In the genomic region with DNA sequence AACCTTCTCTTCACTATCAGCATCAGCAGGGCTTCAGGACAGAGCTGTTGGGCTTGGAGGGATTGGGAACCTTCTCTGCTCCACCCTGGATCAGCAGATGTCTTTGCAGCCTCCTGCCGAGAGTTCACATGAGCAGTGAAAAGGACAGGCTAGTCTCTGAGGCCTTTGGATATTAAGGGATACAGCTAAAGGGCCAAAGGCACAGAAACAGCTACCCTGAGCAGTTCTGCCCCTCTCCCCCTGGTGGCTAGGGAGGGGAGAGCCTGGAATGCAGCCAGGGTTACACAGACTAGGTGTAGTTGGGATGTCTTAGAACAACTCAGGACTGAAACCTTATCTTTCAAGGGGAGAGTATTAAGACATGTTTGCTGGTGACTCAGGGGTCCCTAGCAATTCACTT, we compare ENCODE assay signal across 9 mouse cellular contexts. TPM values are rescaled to one million over a fixed set of nuclear protein-coding genes. Genes with fewer than 3 reads are reported as not detected.
DNase-seq lines count a peak whose midpoint lies in the region; TF ChIP-seq lines count a peak whose summit lies in the region.
"Had no signal": no experiment of that assay in that cellular context is flagged by ENCODE, and none has a peak within 500 bp of the region (broad histone marks: within the 10 kb centered on the region; RNA-seq: fewer than 3 reads in every experiment).

No protein-coding gene starts in this region.

- 81% methylated on average over 1 of the region's 1 CpGs for WGBS in heart, adult 2 months
- WGBS in lung, adult 2 months, result 77% methylated on average over 1 of the region's 1 CpGs

- intact Hi-C loops in heart, adult 2 months (cut with DNase I), result no loop called here
- intact Hi-C loops in heart, postnatal 25 days (cut with DNase I), result no loop called here

- no peaks in the 10 kb centered on the region for H3K27me3 ChIP-seq in heart, adult 2 months (ENCODE audit: control insufficient read depth, insufficient read depth, low read length)
- H3K27me3 ChIP-seq in MEL (ENCODE audit: control insufficient read depth in 1 of 2, insufficient read depth in 2 of 2, low read length in 2 of 2), result no peaks in the 10 kb centered on the region
- H3K27me3 ChIP-seq: forebrain, embryonic 12.5 days had no signal

- peak; percentile 60 for TF ChIP-seq CTCF in heart, adult 2 months (IDR thresholded peaks at IDR 0.05)
- peak; percentile 23; the same call in 1 of the 2 replicates for TF ChIP-seq CTCF in lung, adult 2 months (IDR thresholded peaks at IDR 0.05; ENCODE audit: insufficient read depth, low read length)
- peak; percentile 23 to 31 (median 23); a peak in 4 of 6 replicates for TF ChIP-seq CTCF in MEL (IDR thresholded peaks at IDR 0.05 in 2 of 3, conservative IDR thresholded peaks at IDR 0.05 in 1 of 3; ENCODE audit: control insufficient read depth in 1 of 3, insufficient read depth in 1 of 3, low read depth in 2 of 3, low read length in 3 of 3, poor library complexity in 1 of 3, severe bottlenecking in 1 of 3)

- H3K9me3 ChIP-seq in MEL (replicated peaks; ENCODE audit: insufficient read depth, low read length), result no peaks in the 10 kb centered on the region
- H3K9me3 ChIP-seq: forebrain, embryonic 12.5 days had no signal

- TF ChIP-seq RAD21 in MEL (IDR thresholded peaks at IDR 0.05; ENCODE audit: low read depth, low read length), result no peak

- H3K79me2 ChIP-seq in heart, adult 2 months (replicated peaks; ENCODE audit: control insufficient read depth, insufficient read depth, low read length), result no peaks in the 10 kb centered on the region
- no peaks in the 10 kb centered on the region for H3K79me2 ChIP-seq in MEL (ENCODE audit: control insufficient read depth, insufficient read depth, low read length, poor library complexity)

- no peak for DNase-seq in heart, adult 2 months
- DNase-seq in heart, postnatal 25 days (ENCODE audit: low spot score), result no peak
- no peak for DNase-seq in lung, adult 2 months
- no peak for DNase-seq in lung, postnatal 25 days (ENCODE audit: low spot score)
- no peak for DNase-seq in MEL (ENCODE audit: low read depth, low spot score)
- DNase-seq in heart, postnatal 4 days, result peak; percentile 71
- no peak for DNase-seq in layer of hippocampus, postnatal 10 days (ENCODE audit: low spot score in 2 of 2)
- no peak for DNase-seq in kidney, adult 9 months

- H3K4me3 ChIP-seq in heart, adult 2 months, result no peak overlapping the region
- H3K4me3 ChIP-seq in lung, adult 2 months (replicated peaks; ENCODE audit: extremely low read depth, low read depth, low read length), result no peak overlapping the region
- H3K4me3 ChIP-seq in MEL (ENCODE audit: control insufficient read depth in 1 of 2, insufficient read depth in 1 of 2, low read depth in 2 of 2, low read length in 2 of 2), result no peak overlapping the region
- H3K4me3 ChIP-seq: forebrain, embryonic 12.5 days had no signal

- peaks cover 4% of the 10 kb centered on the region; the same call in 1 of the 2 replicates for H3K4me1 ChIP-seq in heart, adult 2 months (ENCODE audit: control insufficient read depth, insufficient read depth, low read length)
- peaks cover 4% of the 10 kb centered on the region for H3K4me1 ChIP-seq in lung, adult 2 months (ENCODE audit: control insufficient read depth, insufficient read depth, low read length)
- H3K4me1 ChIP-seq in MEL (ENCODE audit: control insufficient read depth in 1 of 2, insufficient read depth in 2 of 2, low read length in 2 of 2), result no peaks in the 10 kb centered on the region

- H3K36me3 ChIP-seq in heart, adult 2 months (ENCODE audit: control insufficient read depth, insufficient read depth, low read length), result no peaks in the 10 kb centered on the region
- no peaks in the 10 kb centered on the region; a peak in 1 of 4 replicates for H3K36me3 ChIP-seq in MEL (ENCODE audit: control insufficient read depth in 1 of 2, insufficient read depth in 2 of 2, low read length in 2 of 2)

- TF ChIP-seq EP300 in heart, adult 2 months (IDR thresholded peaks at IDR 0.05; ENCODE audit: insufficient read depth, low read depth, low read length), result no peak
- TF ChIP-seq EP300 in MEL (IDR thresholded peaks at IDR 0.05; ENCODE audit: low read depth in 1 of 2, low read length in 2 of 2), result no peak

- peak overlapping the region; percentile 12; the same call in 1 of the 2 replicates for H3K27ac ChIP-seq in heart, adult 2 months
- no peak overlapping the region for H3K27ac ChIP-seq in MEL (ENCODE audit: control insufficient read depth, low read depth, low read length)
- H3K27ac ChIP-seq: forebrain, embryonic 12.5 days had no signal

- H3K9ac ChIP-seq in heart, adult 2 months (ENCODE audit: low read depth, low read length), result no peak overlapping the region
- no peak overlapping the region for H3K9ac ChIP-seq in MEL (ENCODE audit: control insufficient read depth, low read depth, low read length, poor library complexity, severe bottlenecking)
- H3K9ac ChIP-seq: forebrain, embryonic 12.5 days had no signal

- no peak for TF ChIP-seq POLR2A in heart, adult 2 months (IDR thresholded peaks at IDR 0.05; ENCODE audit: insufficient read depth, low read depth, low read length)
- TF ChIP-seq POLR2A in lung, adult 2 months (IDR thresholded peaks at IDR 0.05; ENCODE audit: borderline replicate concordance, extremely low read depth, low read depth, low read length), result no peak
- no peak for TF ChIP-seq POLR2A in MEL (IDR thresholded peaks at IDR 0.05; ENCODE audit: control insufficient read depth in 1 of 2, insufficient read depth in 1 of 2, low read depth in 1 of 2, low read length in 2 of 2, poor library complexity in 1 of 2)

TF ChIP-seq in MEL, 35 proteins besides CTCF, POLR2A, EP300 and RAD21 (continues in another document):
- TF ChIP-seq CHD1 (IDR thresholded peaks at IDR 0.05; ENCODE audit: low read depth, low read length) (no peak), MXI1 (IDR thresholded peaks at IDR 0.05; ENCODE audit: low read depth, low read length) (no peak), MAFK (IDR thresholded peaks at IDR 0.05; ENCODE audit: borderline replicate concordance, low read depth, low read length) (no peak), TBP (IDR thresholded peaks at IDR 0.05; ENCODE audit: low read depth, low read length) (no peak), MEF2A (IDR thresholded peaks at IDR 0.05; ENCODE audit: extremely low read depth, insufficient replicate concordance, low read depth, low read length, poor library complexity, severe bottlenecking) (no peak), MAZ (IDR thresholded peaks at IDR 0.05; ENCODE audit: low read depth, low read length) (no peak), UBTF (IDR thresholded peaks at IDR 0.05; ENCODE audit: borderline replicate concordance, insufficient read depth, low read depth, low read length) (no peak), ZC3H11A (IDR thresholded peaks at IDR 0.05; ENCODE audit: low read depth, low read length) (no peak), SIN3A (IDR thresholded peaks at IDR 0.05; ENCODE audit: low read length) (no peak), NELFE (IDR thresholded peaks at IDR 0.05; ENCODE audit: low read depth, low read length) (no peak), TAL1 (IDR thresholded peaks at IDR 0.05; ENCODE audit: low read length) (no peak), NRF1 (IDR thresholded peaks at IDR 0.05; ENCODE audit: insufficient read depth, low read depth, low read length, poor library complexity, severe bottlenecking) (no peak), MAX (IDR thresholded peaks at IDR 0.05; ENCODE audit: low read length) (no peak), USF2 (IDR thresholded peaks at IDR 0.05; ENCODE audit: borderline replicate concordance in 1 of 2, insufficient read depth in 1 of 2, low read depth in 1 of 2, low read length in 2 of 2) (no peak), CHD2 (IDR thresholded peaks at IDR 0.05; ENCODE audit: low read length) (no peak), SMC3 (IDR thresholded peaks at IDR 0.05; ENCODE audit: low read depth, low read length) (no peak)

RNA-seq across cellular contexts. Expression of gene Gpr84, which starts 10.7 kb away (rescaled TPM):
- total RNA-seq in heart, adult 2 months (2021), result not detected
- 0.06 TPM in 1 of 2 replicates, not detected in the other for polyA plus RNA-seq in heart, adult 2 months (2012; rRNA removed)
- total RNA-seq in heart, postnatal 25 days (2021), result not detected
- polyA plus RNA-seq in lung, adult 2 months (2012; rRNA removed), result 0.08 and 0.22 TPM in 2 replicates
- 0.12 TPM in 1 of 2 replicates, not detected in the other for total RNA-seq in MEL (2012; rRNA removed)
- under 1 TPM in 1 of 2 experiments, not detected in 1; 0.21 TPM for polyA plus RNA-seq in MEL (2012; ENCODE audit: insufficient read depth in 1 of 2, insufficient read length in 2 of 2, low read depth in 1 of 2, low replicate concordance in 2 of 2, missing spikeins in 1 of 2)
- not detected for total RNA-seq in heart, postnatal 4 days (2021)
- 1 to 10 TPM in 1 of 2 experiments, under 1 TPM in 1; 0.89 to 1.0 TPM for total RNA-seq in layer of hippocampus, postnatal 10 days (2021)

RNA-seq across cellular contexts. Expression of gene Zfp385a, which starts 18.8 kb away (rescaled TPM):
- total RNA-seq in heart, adult 2 months (2021), result 10 to 100 TPM; 10.1 to 10.4 TPM
- 7.3 and 12.0 TPM in 2 replicates for polyA plus RNA-seq in heart, adult 2 months (2012; rRNA removed)
- 10 to 100 TPM; 12.5 to 13.7 TPM for total RNA-seq in heart, postnatal 25 days (2021)
- polyA plus RNA-seq in lung, adult 2 months (2012; rRNA removed), result 9.9 and 11.7 TPM in 2 replicates
- 4.4 and 5.2 TPM in 2 replicates for total RNA-seq in MEL (2012; rRNA removed)
- 10 to 100 TPM in 1 of 2 experiments, not detected in 1; 54.0 TPM for polyA plus RNA-seq in MEL (2012; ENCODE audit: insufficient read depth in 1 of 2, insufficient read length in 2 of 2, low read depth in 1 of 2, low replicate concordance in 2 of 2, missing spikeins in 1 of 2)
- 10 to 100 TPM; 21.9 to 22.0 TPM for total RNA-seq in heart, postnatal 4 days (2021)
- 10 to 100 TPM; 36.5 to 45.0 TPM for total RNA-seq in layer of hippocampus, postnatal 10 days (2021)

RNA-seq across cellular contexts. Expression of gene Itga5, which starts 45.5 kb away (rescaled TPM):
- total RNA-seq in heart, adult 2 months (2021), result 10 to 100 TPM; 36.4 to 36.7 TPM
- polyA plus RNA-seq in heart, adult 2 months (2012; rRNA removed), result 38.6 and 44.6 TPM in 2 replicates
- 10 to 100 TPM; 48.1 to 48.2 TPM for total RNA-seq in heart, postnatal 25 days (2021)
- 34.3 and 35.9 TPM in 2 replicates for polyA plus RNA-seq in lung, adult 2 months (2012; rRNA removed)
- total RNA-seq in MEL (2012; rRNA removed), result 6.0 and 6.7 TPM in 2 replicates
- 10 to 100 TPM in 1 of 2 experiments, not detected in 1; 17.4 TPM for polyA plus RNA-seq in MEL (2012; ENCODE audit: insufficient read depth in 1 of 2, insufficient read length in 2 of 2, low read depth in 1 of 2, low replicate concordance in 2 of 2, missing spikeins in 1 of 2)
- total RNA-seq in heart, postnatal 4 days (2021), result 100 to 1,000 TPM; 120 to 121 TPM
- 1 to 10 TPM; 6.7 to 7.5 TPM for total RNA-seq in layer of hippocampus, postnatal 10 days (2021)

RNA-seq across cellular contexts. Expression of gene Copz1, which starts 48.6 kb away (rescaled TPM):
- 10 to 100 TPM; 50.2 to 55.2 TPM for total RNA-seq in heart, adult 2 months (2021)
- 58.7 and 96.8 TPM in 2 replicates for polyA plus RNA-seq in heart, adult 2 months (2012; rRNA removed)
- total RNA-seq in heart, postnatal 25 days (2021), result 10 to 100 TPM; 51.8 to 53.4 TPM
- polyA plus RNA-seq in lung, adult 2 months (2012; rRNA removed), result 55.1 and 86.2 TPM in 2 replicates
- total RNA-seq in MEL (2012; rRNA removed), result 46.7 and 48.0 TPM in 2 replicates
- polyA plus RNA-seq in MEL (2012; ENCODE audit: insufficient read depth in 1 of 2, insufficient read length in 2 of 2, low read depth in 1 of 2, low replicate concordance in 2 of 2, missing spikeins in 1 of 2), result 100 to 1,000 TPM; 117 to 822 TPM
- 10 to 100 TPM; 88.7 to 91.2 TPM for total RNA-seq in heart, postnatal 4 days (2021)
- 100 to 1,000 TPM; 111 to 112 TPM for total RNA-seq in layer of hippocampus, postnatal 10 days (2021)
